Mouse (Mus musculus) midbrain, embryonic 13.5 days (tissue): Measurements from ENCODE around the gene B020031M17Rik. TPM values are rescaled to one million over a fixed set of nuclear protein-coding genes. Genes with fewer than 3 reads are reported as not detected.
A peak's percentile ranks its signal among the peaks of the same experiment; 100 is the strongest.
"Not testable (repeated sequence)": the region's sequence is repeated elsewhere in the genome, so short reads cannot be mapped to it uniquely, and the experiment has no call there.

ENCODE experiments used
- ATAC-seq: fragments of 200-750 bp; cut with Nextera tagmentation; 2 replicates; pipeline ENCODE4 v1.8.0; 2017; ENCODE audit warnings: mild to moderate bottlenecking, moderate TSS enrichment, moderate library complexity
- H3K27ac ChIP-seq: fragments of 300-500 bp; sonication (generic); 2 replicates; pipeline ENCODE4 v1.5.1; 2015; ENCODE audit warnings: inconsistent platforms, mild to moderate bottlenecking, moderate library complexity
- H3K27me3 ChIP-seq: fragments of 300-500 bp; sonication (generic); 2 replicates; pipeline ENCODE4 v1.6.1; 2015; ENCODE audit warnings: mild to moderate bottlenecking, inconsistent platforms
- H3K36me3 ChIP-seq: fragments of 300-500 bp; sonication (generic); 2 replicates; pipeline ENCODE4 v1.6.1; 2015; ENCODE audit warnings: mild to moderate bottlenecking, inconsistent platforms
- H3K4me1 ChIP-seq: fragments of 300-500 bp; sonication (generic); replicated peaks from 2 replicates; pipeline ENCODE4 v1.6.1; 2015; ENCODE audit warnings: inconsistent platforms
- H3K4me2 ChIP-seq: fragments of 300-500 bp; sonication (generic); replicated peaks from 2 replicates; pipeline ENCODE4 v1.6.1; 2015; ENCODE audit warnings: moderate library complexity, mild to moderate bottlenecking, inconsistent platforms
- H3K4me3 ChIP-seq: fragments of 300-500 bp; sonication (generic); replicated peaks from 2 replicates; pipeline ENCODE4 v1.5.1; 2015; ENCODE audit warnings: mild to moderate bottlenecking, inconsistent platforms
- H3K9ac ChIP-seq: fragments of 300-500 bp; sonication (generic); replicated peaks from 2 replicates; pipeline ENCODE4 v1.6.1; 2015; ENCODE audit warnings: mild to moderate bottlenecking, inconsistent platforms
- H3K9me3 ChIP-seq: fragments of 300-500 bp; sonication (generic); 2 replicates; pipeline ENCODE4 v1.6.1; 2016; ENCODE audit warnings: mild to moderate bottlenecking, inconsistent platforms
- WGBS: fragments of 180-500 bp; shearing (Covaris S2); methylation state at CpG from one replicate; pipeline ENCODE4 v1.1.7; 2015; 5-methylcytosine and 5-hydroxymethylcytosine counted together
- polyA plus RNA-seq: library from polyadenylated mRNA; unstranded; fragments of >200 nt; fragmentation: Nextera tagmentation; extraction: Ambion mirVana; gene quantifications from 2 replicates; pipeline ENCODE4 v1.2.1, GENCODE M21; 2015

B020031M17Rik gene
- polyA plus RNA-seq: not detected in 2 replicates

DNA sequence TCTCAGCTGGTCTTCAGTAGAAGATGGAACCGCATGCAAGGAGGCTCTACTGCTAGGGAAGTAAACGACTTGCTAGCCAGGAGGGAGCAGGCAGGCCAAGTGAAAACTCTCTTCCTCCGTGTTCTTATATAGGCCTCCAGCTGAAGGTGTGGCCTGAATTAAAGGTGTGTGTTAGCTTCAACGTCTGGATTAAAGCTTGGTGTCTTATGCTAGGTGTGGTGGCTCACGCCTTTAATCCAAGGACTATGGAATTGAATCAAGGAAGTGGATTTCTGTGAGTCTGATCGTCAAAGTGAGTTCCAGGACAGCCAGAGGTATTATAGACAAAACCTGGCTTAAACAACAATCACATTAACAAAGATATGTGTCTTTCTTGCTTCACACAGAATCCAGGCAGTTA lies at the start of gene B020031M17Rik:
B020031M17Rik (minus strand) TSS at position 101 of the 400 bp plus-strand sequence.
- not testable (repeated sequence) for H3K27me3 ChIP-seq, H3K27ac ChIP-seq, H3K9ac ChIP-seq, H3K36me3 ChIP-seq, H3K4me2 ChIP-seq, H3K4me3 ChIP-seq, ATAC-seq, H3K9me3 ChIP-seq, H3K4me1 ChIP-seq
- WGBS: 81% methylated on average over 4 of the region's 6 CpGs

DNA sequence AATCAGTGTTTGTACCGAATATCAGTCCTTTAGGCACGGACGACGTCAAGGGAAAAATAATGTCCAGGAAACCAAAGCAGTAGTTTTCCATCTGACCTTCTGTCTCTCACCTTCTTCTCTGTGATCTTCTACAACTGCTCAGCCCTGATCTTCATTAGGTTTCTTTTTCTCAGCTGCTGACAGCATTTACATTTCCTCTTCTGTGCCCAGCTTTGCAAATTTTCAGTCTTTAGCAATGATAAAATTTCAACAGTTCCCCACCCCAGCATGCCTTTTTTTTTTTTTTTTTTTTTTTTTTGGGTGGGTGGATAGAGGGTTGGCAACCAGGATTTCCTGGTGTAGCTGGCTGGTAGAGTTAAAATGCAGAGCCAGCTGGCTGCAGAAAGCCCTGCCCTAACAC lies 48.6 kb upstream of the B020031M17Rik start:
- H3K4me3 ChIP-seq, H3K4me1 ChIP-seq, H3K9ac ChIP-seq, H3K4me2 ChIP-seq, H3K9me3 ChIP-seq, H3K27ac ChIP-seq, H3K36me3 ChIP-seq, ATAC-seq, H3K27me3 ChIP-seq: not testable (repeated sequence)
- no CpG with 5 or more reads among the region's 4 CpGs for WGBS

DNA sequence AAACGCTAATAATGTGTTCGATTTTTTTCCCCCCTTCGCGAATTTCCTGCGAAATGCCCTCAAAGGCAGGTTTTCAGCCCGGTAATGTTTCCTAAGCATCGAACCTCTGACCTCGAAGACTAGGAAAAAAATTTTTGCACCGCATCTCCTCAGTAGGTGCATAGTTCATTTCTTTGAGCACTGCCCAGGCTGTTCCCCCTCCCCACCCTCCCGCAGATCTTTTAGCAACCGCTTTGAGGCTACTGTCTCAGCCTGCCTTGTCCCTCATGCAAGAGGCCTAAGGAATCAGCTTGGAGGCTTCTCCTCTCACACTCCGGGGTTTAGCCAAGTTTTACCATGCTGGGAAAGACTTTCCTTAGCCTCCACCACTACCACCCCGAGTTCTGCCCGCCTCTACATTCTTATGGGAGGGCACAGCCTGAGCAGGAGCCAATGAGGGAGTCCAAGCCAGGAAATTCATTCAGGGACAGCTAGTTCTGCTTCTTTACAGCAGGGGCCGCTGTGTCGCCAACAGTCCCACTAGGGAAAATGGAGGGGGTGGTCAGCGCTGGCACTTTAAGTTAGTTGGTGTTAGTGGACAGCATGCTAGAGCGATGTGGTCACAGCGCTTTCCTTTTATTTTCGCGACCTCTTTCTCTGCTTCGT lies 48.0 kb upstream of the B020031M17Rik start:
- ATAC-seq: peak; percentile 89
- no CpG with 5 or more reads among the region's 22 CpGs for WGBS

DNA sequence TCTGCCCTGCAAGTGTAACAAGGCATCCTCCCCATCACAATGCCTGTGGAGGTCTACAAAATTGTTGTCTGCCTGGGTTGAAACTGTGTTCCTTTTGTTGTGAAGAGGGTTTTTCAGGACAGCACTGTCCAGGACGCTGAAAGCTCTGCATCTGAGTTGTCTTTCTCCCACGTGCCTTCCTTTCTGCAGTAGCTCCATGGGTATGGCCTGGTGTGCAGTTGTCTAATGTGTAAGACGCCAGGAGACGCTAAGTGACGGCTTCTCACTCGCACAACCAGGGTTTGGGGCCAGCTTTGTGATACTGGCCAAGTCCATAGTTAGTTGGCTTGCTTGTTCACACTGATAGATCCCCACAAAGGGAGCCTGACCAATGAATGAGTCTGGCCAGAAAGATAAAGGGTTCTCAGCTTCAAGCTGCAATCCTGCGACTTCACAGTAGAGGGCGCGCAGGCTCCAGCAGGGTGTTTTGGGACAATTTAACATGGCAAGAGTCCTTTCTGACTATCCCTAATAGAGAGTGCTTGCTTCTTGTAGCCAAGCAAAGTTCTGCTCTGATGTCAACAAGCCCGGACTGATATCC lies 41.4 kb upstream of the B020031M17Rik start:
- not testable (repeated sequence) for H3K9me3 ChIP-seq, H3K4me3 ChIP-seq, H3K36me3 ChIP-seq, H3K27ac ChIP-seq, H3K4me1 ChIP-seq, ATAC-seq, H3K27me3 ChIP-seq, H3K4me2 ChIP-seq, H3K9ac ChIP-seq
- no CpG with 5 or more reads among the region's 10 CpGs for WGBS

More for the DNA sequence above, 48.0 kb upstream of the B020031M17Rik start:
- not testable (repeated sequence) for H3K4me3 ChIP-seq, H3K36me3 ChIP-seq, H3K9ac ChIP-seq, H3K4me2 ChIP-seq, H3K4me1 ChIP-seq, H3K27ac ChIP-seq, H3K9me3 ChIP-seq, H3K27me3 ChIP-seq

DNA sequence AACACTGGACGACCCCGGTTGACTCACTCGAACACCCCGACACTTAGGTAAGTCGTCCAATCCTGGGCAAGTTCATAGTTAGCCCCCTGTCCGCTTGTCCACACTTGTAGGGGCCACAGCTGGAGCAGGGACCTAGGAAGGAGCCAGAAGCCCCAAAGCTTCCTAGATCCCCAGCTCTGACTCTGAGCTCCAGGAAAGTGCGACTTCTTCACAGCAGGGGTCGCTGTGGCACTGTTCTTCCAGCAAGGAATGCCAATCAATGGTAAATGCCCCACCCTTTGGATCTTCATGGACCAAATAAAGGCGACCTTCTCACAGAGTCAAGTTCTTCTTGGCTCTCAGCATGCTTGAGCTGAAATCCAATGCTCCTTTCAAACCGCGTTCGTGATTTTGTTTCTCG lies 40.7 kb upstream of the B020031M17Rik start:
- H3K4me3 ChIP-seq, H3K9ac ChIP-seq, H3K4me2 ChIP-seq, H3K27me3 ChIP-seq, H3K4me1 ChIP-seq, H3K36me3 ChIP-seq, H3K27ac ChIP-seq, H3K9me3 ChIP-seq: not testable (repeated sequence)
- WGBS: no CpG with 5 or more reads among the region's 13 CpGs
- peak; percentile 40; the same call in 1 of the 2 replicates for ATAC-seq

DNA sequence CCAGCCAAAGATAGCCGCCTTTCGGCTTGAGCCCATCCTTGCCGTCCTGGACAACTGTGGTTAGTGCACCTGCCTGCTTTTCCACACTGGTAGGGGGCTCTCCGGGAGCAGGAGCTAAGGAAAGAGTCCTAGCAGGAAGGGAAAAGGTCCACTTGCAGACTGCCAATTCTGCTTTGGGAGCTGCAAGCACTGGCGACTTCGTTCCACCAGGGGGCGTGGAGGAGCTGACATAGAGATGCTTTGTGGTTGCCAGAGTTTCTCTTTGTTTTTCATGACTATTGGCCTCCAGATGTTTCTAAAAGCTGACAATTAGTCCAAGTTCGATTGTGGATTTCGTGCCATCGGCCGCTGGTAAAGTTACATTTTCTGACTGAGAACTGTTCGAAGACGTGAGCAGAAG lies 18.6 kb upstream of the B020031M17Rik start:
- H3K27me3 ChIP-seq, H3K9me3 ChIP-seq, ATAC-seq, H3K4me2 ChIP-seq, H3K9ac ChIP-seq, H3K4me1 ChIP-seq, H3K36me3 ChIP-seq, H3K27ac ChIP-seq, H3K4me3 ChIP-seq: not testable (repeated sequence)
- WGBS: no CpG with 5 or more reads among the region's 13 CpGs

DNA sequence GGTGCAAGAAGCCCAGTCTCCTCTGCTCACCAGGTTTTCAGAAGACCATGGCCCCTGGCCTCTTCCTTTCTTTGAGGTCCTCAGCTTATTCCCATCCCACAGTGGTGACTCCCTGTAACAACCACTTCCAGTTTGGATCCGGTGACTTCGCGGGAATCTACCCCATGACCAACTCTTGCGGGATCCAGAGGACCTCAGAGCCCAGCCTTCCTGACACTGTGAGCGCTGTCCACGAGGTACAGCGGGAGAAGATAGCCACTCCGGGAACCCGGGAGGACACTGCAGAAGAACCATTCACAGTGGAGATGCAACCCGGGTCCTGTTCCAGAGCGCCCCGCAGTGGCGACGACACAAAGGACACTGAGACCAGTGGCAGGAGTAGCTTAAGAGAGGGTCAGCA lies 17.6 kb upstream of the B020031M17Rik start:
- not testable (repeated sequence) for H3K4me1 ChIP-seq, H3K4me3 ChIP-seq, H3K9ac ChIP-seq, H3K4me2 ChIP-seq, H3K36me3 ChIP-seq, ATAC-seq, H3K9me3 ChIP-seq, H3K27ac ChIP-seq, H3K27me3 ChIP-seq
- no CpG with 5 or more reads among the region's 14 CpGs for WGBS

DNA sequence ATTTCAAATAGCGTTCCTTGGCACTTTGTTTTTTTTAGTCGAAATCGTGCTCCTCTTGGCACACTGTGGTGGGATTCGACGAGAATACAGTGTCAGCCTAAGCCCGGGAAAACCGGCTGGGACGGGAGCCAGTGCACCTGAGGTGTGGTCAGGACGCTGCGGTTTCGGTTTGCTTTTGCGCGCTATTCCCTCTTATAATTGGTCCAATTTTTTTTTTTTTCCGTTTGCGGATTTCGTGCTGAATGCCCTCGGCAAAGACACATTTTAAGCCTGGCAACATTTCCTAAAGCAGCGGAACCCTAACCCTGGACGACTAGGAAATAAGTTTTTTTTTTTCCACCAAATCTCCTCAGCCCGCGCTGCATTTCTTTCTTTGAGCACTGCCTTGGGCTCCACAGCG lies 15.4 kb upstream of the B020031M17Rik start:
- H3K9ac ChIP-seq, ATAC-seq, H3K27me3 ChIP-seq, H3K9me3 ChIP-seq, H3K27ac ChIP-seq, H3K4me1 ChIP-seq, H3K36me3 ChIP-seq: not testable (repeated sequence)
- H3K4me3 ChIP-seq: 0 out of 2 replicates have a peak overlapping the region, but pooled peaks have one; percentile 8
- peak overlapping the region; percentile 23 for H3K4me2 ChIP-seq
- under 1% methylated on average over 21 of the region's 22 CpGs for WGBS

DNA sequence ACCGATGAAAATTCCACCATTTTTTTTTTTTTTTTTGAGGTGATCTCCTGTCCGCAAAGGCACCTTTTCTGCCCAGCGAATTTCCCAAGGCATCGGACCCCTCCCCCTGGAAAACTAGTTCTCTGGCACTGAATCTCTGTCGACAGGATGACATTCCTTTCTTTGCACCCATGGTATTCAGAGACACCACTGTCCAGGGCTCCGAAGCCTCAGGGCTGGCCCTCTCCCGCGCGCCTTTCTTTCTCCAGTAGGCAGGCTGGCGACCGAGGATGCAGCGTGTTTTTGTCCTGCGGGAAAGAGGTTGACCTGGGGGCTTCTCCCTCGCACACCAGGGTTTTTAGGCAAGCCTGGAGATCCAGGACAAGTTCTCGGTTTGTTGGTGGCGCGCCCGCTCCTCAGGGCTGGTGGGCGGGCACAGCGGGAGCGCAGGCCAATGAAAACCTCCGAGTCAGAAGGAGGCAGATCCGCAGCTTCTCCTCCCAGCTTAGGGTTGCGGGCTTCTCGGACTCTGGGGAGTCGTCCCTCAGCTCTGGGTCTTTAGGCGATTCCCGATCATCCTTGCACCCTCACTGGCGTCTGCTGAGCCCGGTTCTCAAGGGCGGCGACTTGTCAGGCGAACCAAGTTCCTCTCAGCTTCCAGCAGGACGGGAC lies 14.8 kb upstream of the B020031M17Rik start:
- H3K36me3 ChIP-seq, H3K4me3 ChIP-seq, H3K27ac ChIP-seq, H3K27me3 ChIP-seq, H3K9ac ChIP-seq, H3K4me1 ChIP-seq, H3K9me3 ChIP-seq: not testable (repeated sequence)
- H3K4me2 ChIP-seq: peak overlapping the region; percentile 23; the same call in 1 of the 2 replicates
- peak; percentile 73 for ATAC-seq
- under 1% methylated on average over 18 of the region's 34 CpGs for WGBS

DNA sequence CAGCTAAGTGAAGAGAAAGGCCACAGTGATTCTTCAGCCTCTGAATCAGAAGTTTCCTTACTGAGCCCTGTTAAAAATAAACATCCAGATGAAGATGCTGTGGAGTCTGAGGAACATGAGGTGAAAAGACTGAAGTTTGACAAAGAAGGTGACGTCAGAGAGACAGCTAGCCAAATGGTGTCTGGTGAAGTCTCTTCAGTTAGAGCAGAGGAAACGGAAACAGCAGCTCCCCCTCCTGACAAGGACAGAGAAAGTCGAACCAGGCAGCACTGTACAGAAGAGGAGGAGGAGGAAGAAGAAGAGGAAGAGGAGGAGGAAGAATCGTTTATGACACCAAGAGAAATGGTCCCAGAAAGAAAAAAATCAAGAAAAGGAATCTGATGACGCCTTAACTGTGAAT lies 12.2 kb upstream of the B020031M17Rik start:
- H3K9ac ChIP-seq, H3K27me3 ChIP-seq, H3K4me2 ChIP-seq, H3K4me3 ChIP-seq, H3K9me3 ChIP-seq, H3K27ac ChIP-seq, H3K4me1 ChIP-seq, H3K36me3 ChIP-seq, ATAC-seq: not testable (repeated sequence)
- no CpG with 5 or more reads among the region's 5 CpGs for WGBS

DNA sequence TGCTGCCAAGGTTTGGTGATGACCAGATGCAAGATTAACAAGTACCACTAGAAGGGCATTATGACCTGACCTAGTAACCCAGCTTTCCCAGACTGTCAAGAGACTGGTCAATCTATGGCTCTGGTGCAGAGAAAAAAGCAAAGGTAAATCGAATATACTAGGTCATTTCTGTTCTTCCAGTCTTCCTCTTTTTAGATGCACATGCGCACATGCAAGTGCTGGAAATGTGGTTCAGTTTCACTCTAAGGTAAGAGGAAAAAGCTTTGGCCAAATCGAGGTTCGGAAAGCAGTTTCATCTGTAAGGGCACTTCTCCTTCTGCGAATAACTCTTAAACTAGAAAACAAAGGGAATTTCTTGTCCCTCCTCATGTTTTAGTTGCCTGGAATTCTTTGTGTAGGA lies 5.0 kb upstream of the B020031M17Rik start:
- H3K9ac ChIP-seq, ATAC-seq, H3K36me3 ChIP-seq, H3K9me3 ChIP-seq, H3K4me3 ChIP-seq, H3K4me2 ChIP-seq, H3K4me1 ChIP-seq, H3K27me3 ChIP-seq, H3K27ac ChIP-seq: not testable (repeated sequence)
- whole genome bisulfite sequencing: no CpG with 5 or more reads among the region's 5 CpGs

DNA sequence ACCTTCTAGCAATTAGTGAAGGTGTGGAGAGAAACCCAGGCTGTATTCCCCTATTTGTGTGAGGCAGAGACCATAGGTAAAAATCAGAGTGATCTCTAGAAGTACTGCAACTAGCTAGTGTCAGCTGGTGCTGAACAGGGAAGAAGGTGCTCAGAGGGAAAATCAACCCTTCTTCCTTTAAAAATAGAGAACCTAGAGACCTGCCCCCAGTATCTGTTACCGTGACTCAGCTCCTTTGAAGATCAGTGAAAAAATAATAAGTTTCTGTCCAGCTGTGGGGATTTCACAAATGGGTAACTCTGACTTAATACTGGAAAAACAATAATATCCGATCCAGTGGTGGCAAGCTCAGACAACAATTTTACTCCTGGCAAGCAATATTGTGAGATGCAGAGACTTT lies 4.5 kb upstream of the B020031M17Rik start:
- H3K27me3 ChIP-seq, H3K27ac ChIP-seq, ATAC-seq, H3K9me3 ChIP-seq, H3K9ac ChIP-seq, H3K4me1 ChIP-seq, H3K4me3 ChIP-seq, H3K36me3 ChIP-seq, H3K4me2 ChIP-seq: not testable (repeated sequence)
- 86% methylated on average over 2 of the region's 2 CpGs for WGBS
